Mouse (Mus musculus) left cerebral cortex, postnatal 36 days (tissue): Measurements from ENCODE around the gene Stk32b. TPM values are rescaled to one million over a fixed set of nuclear protein-coding genes. Genes with fewer than 3 reads are reported as not detected.

Source experiments
- DNase-seq, 2 experiments: peaks; one replicate each; pipeline ENCODE4 v3.0.0; 2021 to 2022; ENCODE audit warnings: low spot score in 2 of 2, mixed read lengths in 1 of 2
- intact Hi-C: fragments of 180-260 bp; cut with DNase I; formaldehyde crosslinking; loops from one replicate; pipeline ENCODE4 v1.15.1; 2025
- total RNA-seq, 2 experiments: library from RNA; stranded (reverse); gene quantifications; 2 replicates each; pipeline ENCODE4 v1.2.3; 2021

Gene Stk32b
- total RNA-seq, 2 experiments from 2014 or later = 1.4 to 2.3 TPM

DNA sequence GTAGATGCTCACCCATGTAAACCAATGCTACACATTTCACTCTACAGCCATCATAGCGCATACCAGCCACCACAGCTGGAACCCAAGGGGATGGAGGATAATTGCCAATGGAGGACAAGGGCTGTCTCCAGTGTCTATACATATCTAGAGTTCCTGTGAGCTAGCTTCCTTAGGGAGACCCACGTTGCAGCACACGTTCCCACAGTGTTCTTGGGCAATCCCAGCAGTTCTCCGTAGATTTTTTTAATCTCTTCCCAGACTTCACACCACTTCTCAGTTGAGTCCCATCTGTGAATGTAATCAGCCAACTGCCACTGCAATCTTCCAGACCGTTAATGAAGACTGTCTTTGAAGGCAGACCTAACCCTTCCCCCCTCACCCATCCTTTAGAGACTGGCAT lies 165.3 kb downstream of the Stk32b start:
- DNase-seq = no peak
- intact Hi-C loops = no loop called here

DNA sequence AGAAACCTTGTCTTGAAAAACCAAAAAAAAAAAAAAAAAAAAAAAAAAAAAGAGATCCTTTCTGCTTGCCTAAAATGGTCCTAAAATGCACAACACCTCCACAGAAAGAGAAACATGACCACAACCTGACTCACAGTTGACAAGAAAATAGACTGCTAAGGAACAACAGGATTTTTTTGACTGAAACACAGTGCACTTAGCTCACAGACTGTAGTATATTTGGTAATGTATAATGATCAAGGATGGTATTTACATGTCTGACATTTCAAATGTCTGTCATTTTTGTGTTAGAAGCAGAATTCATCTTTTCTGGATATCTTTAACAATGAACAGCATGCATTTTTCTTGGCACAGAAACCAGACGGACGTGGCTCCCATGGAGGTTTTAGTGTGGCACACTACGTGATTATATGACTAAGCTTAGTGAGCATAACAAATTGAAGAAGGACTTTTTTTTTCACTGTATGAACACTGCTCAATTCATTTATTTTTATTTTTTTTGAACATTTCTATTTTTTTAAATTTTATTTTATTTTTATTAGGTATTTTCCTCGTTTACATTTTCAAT lies 181.2 kb downstream of the Stk32b start:
- intact Hi-C loops = no loop called here

DNA sequence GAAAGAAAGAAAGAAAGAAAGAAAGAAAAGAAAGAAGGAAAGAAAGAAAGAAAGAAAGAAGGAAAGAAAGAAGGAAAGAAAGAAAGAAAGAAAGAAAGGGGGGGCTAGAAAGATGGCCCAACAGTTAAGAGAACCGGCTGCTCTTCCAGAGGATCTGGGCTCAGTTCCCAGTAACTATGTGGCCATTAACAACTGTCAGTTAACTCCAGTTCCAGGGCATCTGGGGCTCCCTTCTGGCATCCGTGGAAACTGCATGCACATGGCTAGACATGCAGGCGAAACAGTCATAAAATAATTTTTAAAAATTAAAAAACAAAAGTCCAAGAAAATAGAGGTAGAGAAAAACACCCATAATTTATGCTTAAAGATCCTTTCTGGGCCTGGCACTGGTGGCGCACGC lies 181.7 kb downstream of the Stk32b start:
- intact Hi-C loops = no loop called here
- no peak for DNase-seq

More for the DNA sequence above, 181.2 kb downstream of the Stk32b start:
- DNase-seq = no peak

DNA sequence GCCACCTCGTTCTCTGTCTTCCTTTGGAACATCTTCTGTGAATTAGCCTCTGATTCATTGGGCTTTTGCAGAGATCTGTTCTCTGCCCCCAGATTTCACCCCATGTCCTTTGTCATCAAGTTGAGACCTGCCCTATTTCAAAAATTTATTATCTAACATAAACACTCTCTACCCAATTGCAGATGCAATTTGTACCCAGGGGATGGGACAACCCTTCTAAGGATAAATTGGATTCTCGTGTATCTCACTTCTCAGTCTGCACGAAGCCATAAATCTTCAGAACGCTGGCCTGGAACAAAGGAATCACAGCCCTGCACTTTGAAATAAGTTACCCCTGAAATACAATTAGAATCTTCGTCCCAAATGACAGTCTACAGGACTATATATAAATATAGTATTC lies 191.6 kb downstream of the Stk32b start:
- no peak for DNase-seq
- intact Hi-C loops = no loop called here

DNA sequence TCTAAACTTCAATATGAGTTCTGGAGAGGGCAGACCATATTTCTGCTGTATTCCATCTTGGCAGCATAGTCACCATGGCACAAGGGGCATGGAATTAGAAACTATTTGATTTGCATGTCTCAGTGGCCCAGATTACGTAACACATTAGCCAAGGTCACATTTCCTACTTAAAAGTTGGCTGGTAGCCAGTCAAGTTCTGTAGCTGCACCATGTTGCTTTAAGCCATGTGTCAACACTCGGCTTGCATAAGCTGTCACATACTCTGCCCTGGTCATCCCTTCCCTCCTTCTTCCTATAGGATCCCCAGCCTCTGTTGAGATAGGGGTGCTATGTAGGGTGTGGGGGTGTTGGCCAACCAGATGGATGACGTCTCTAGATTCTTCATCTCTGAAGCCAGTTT lies 196.5 kb downstream of the Stk32b start:
- intact Hi-C loops = no loop called here
- no peak for DNase-seq

DNA sequence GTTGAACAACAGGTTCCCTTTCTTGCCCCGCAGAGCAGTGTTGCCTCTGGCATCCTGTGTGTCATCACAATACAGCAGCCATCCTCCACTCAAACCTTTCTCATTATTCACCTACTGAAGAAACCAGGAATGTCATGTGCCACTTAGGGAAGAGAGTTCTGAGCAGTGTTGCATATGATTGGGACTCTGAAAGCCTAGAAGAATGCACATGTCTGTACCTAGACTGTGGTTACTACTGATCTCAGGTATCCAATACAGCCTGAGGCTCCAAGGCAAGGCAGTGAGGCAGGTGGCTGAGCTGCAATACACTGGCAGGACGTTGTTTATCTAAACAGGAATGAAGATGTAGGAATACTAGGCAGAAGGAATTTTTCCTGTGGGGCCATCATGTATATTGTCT lies 204.5 kb downstream of the Stk32b start:
- DNase-seq = no peak
- intact Hi-C loops = no loop called here

DNA sequence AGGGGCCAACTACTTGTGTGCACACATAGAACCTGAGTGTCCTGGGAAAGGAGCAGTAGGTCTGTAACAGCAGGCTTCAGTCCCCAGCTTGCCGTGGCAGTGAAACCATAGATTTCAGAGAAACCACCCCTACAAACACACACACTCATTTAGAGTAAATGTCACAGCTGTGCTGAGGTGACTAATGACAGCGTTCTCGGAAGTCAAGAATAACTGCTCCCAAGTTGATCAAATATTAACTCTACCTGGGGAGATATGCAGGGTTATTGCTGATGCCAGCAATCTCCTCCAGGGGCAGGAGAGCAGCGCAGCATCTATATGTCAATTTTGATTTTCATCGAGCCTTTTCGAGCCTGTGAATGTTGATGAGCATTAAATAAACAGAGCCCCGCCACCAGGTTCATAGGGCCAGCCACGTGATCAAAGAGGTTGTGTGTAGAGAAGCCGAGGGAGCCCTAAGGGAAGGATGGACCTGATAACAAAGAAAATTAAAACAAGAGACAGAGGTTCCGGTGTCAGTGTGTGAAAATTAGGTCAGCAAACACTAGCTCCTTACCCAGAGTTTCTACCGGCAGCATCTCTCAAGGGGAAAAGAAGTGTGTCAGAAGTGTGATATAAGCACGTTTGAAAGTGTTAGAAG lies 210.0 kb downstream of the Stk32b start:
- intact Hi-C loops = no loop called here
- DNase-seq = no peak

DNA sequence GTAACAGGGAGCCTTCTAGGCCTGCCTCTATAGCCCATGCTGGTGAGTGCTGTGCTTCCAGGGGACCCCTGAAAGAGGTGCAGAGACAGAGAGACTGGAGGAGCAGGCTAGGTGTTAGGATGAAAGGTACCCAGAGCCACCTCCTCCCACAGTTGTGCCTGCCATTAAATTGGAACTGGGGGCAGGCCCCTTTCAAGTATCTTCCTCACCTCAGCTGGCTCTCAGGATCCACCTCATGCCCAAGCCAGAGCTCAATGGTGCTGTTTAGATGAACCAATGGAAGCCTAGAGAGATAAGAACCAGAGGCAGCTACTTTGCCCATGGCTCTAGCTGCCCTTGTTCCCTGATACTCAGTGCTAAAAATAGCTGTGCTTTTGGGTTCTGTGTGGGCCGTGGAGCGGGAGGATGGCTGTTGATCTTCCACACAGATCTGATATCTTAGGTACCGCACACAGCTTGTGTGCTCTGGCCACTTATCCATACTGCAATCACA lies 221.9 kb downstream of the Stk32b start:
- intact Hi-C loops = no loop called here
- no peak for DNase-seq

DNA sequence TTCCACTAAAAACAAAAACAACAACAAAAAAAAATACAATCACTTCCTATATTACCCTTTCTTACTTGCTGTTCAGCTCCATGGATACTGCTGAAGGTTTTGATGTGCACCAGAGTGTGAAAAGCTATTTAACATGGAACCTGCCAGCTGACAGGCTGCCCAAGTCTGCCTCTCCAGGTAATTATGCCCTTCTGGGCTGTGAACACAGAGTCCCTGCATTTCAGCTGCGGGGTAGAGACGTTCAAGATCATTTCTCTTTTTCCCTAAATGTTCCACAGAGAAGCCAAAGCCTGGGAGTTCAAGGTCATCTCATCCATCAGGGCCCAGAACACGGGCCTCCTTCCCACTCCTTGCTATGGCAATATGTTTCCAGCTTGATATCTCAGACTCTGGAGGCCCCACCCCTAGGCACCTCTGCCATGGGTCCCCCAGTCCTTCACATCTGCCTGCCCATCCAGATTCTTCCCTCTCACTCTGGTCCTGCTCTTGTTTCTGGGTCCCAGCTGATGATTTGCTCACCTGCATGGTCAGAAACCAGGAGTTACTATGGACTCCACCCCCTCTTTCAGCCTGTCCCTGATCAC lies 244.9 kb downstream of the Stk32b start:
- no peak for DNase-seq
- intact Hi-C loops = no loop called here

DNA sequence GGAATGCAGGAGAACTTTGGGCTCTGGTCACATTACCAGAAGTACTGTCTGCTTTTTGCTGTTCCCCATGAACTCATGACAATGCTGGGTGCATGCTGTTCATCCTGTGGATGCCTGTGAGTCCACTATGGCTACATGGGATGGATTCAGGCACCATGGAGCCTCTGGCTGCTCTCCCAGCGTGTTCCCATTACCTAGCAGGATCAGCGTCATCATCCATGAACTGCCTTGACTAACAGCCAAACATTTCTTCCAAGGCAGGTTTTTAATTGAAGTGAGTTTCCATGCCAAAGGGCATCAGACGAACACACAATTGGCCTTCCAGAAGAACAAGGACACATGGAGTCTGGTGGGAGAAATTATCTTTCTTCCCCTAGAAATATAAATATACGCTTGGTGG lies 245.4 kb downstream of the Stk32b start:
- DNase-seq = no peak
- intact Hi-C loops = no loop called here

DNA sequence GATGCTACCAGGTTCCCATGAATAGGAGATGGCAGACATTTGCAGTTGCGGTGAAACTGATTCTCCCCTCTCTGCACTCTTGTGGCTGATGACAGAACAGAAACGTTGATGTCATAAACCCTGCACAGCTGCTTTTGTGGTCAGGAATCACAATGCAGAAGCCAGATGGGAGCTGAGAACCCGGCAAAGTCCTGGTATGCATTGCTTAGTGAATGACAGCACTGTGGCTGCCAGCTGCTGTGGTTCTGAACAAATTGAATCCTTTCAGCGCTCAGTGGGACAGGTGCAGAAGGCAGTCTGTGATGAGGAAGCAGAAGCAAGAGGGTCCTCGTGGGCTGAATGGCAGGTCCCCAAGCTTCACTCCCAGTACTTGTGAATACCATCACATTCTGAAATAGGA lies 247.9 kb downstream of the Stk32b start:
- intact Hi-C loops = no loop called here
- DNase-seq = no peak

DNA sequence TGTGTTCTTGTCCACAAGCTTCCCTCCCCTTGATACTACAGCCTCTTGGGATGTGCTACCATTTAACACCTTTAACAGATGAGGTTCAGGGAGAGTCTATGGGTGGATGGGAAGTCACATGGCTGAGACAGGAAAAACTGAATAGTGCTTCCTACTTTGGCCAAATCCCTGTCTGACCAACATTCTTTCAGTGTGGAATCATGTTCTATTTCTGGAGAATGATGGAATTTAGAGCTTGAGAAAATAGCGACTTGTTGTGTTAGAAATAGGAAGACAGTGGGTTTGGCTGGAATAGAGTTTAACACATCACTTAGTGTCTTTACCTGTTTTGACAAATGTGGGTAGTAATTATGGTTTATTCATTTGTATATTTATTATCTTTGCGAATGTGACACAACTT lies 249.3 kb downstream of the Stk32b start:
- DNase-seq = no peak
- intact Hi-C loops = no loop called here

DNA sequence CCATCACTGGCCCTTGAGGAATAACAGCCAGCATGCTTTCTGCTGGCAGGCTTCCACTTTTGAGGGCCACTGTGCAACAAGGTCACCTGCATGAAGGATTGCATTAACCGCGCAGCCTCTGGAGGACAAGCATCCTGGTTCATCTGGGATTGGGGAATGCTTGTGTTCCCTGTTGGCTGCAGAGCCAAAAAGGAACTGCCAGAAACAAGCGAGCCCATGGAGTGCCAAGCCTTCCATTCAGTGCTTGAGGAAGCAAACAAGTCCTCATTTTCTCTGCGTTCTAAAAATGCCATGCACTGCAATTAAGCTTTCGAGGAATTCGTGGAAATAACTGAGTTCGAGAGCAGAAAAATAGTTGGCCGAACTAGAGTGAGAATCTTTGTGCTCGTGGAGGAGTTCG lies 251.5 kb downstream of the Stk32b start:
- DNase-seq = no peak
- intact Hi-C loops = no loop called here

DNA sequence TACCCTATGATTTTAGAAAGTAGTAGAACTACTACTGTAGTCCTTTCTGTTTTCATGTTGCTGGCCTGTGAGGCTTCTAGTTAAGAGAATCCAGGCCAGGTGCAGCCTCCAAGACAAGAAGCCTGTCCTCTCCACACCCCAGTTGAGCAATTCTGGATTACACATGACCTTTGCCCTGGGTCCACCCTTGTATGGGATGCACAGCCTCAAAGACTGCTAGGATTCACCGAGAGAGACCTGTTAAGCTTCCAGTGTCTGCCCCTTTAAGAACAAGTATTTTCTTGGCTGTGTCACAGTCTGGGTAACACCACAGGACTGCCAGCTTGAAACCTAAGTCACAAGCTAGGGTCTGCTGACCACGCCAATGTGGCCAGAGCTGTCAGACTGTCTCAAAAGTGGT lies 258.7 kb downstream of the Stk32b start:
- no peak for DNase-seq
- intact Hi-C loops = no loop called here

DNA sequence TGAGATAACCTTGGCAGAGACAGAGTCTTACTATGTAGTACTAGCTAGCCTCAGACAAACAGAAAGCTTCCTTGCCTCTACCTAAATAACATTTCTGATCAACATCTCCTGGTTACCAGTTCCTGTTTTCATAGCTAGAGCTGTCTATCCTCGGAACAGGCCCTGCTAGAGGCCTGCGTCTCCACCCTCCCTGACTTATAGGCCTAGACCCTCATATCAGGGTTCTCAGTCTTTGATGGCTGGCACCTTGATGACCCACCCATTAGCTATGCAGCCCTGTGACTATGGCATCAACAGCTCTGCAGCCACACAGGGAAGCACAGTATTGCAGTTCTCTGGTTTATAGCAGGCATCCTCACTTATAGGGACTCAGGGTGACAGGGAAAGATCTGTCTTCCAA lies 259.1 kb downstream of the Stk32b start:
- intact Hi-C loops = no loop called here
- DNase-seq = no peak

DNA sequence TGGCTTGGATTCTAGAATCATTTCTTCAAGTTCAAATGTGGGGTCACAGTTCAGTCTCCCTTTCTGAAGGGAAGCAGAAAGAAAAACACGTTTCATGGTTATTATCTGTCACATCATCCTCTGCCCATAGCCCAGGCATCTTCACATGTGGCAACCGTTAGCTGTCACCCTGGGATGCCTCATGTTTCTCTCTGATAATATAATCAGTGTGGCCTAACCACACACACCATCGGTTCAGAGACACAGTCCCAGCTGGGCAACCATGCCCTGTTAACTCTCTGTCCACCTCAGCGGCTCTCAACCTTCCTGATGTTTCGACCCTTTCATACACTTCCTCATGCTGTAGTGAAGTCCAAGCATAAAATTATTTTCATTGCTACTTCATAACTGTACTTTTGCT lies 259.8 kb downstream of the Stk32b start:
- no peak for DNase-seq
- intact Hi-C loops = no loop called here

DNA sequence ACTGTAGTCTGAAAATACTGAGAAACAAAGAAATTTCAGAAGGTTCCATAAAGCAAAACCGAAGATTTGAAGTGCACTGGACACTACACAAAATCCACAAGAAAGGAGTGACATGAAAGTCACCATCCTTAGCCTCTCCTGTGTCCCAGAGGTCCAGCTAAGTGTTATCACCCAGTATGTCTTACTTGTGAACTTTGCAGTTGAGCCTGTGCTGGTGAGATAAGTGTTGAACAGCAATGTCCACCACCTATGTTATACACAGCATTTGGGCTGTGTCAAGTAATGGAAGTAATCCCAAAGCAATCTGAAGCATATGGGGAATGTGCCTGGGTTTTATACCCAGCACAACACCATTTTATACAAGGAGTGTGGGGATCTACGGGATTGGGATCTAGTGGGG lies 260.4 kb downstream of the Stk32b start:
- intact Hi-C loops = no loop called here
- no peak for DNase-seq

DNA sequence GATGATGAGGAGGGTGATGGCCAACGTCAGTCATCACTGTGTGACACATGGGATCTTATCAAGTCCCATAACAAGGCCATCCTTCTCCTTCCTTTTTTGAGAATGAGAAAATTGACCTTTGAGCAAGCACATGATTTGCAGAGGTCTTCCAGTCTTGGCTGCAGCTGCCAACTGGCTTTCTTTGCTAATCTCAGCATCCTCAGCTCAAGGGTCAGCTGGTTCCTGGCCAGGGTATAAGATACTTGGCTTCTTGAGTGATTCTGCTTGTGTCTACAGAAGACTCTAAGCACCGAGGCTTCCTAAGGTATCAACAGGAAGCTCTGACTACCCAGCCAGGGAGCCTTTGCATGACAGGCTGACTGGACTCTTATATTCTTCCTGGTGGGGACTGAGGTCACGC lies 269.4 kb downstream of the Stk32b start:
- no peak for DNase-seq
- intact Hi-C loops = no loop called here

DNA sequence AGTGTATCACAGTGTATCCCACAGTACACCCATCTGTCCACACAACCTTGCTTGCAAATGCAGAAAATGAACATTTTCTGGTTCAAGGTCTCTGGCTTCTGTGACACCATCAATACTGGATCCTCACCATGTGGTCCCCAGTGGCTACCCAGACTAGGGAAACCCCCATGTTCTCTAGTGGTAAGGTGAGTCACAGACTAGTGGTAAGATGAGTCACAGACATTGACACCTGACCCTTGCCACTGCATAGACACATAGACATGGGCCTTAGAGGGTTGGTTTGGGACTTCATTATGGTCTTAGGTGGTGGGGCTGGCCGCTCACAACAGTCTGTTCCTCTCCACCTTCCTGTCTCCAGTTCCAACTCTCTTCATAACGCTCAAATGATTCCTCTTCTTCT lies 274.2 kb downstream of the Stk32b start:
- intact Hi-C loops = no loop called here
- no peak for DNase-seq

DNA sequence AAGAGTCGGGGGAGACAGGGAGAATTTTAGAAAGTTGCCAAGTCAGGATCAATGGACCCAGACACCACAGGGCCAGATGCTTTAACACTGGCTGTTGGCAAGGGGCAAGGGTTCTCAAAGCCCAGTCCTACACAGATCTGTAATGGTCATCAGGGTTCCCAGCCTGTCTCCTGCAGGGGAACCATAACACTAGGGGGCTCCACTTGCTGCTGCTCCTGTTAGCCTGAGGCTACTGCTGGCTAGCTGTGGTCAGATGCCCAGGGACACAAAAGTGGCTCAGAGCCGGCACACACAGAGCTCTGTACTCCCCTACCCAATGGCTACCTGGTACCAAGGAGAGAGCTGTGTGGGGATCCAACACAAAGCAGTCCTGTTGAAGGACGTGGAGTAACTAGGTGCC lies 281.6 kb downstream of the Stk32b start:
- intact Hi-C loops = no loop called here
- DNase-seq = no peak

DNA sequence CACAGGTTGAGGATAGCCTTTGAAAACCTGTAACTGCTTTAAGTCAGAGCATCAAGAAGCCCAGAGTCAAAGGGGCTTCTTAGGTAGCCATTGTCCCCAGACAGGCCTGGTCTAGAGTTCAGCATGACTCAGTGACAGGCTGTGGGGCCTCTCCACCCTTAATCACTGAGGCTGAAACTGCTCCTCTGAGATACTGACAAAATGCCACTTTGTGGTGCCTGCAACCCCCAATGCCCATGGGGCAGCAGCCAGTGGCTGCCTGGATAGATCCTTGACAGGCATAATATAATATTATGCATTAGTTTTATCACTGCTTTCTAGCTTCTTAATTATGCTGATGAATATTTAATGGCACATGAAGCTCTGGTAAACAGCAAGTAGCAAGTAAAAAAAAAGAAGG lies 289.8 kb downstream of the Stk32b start:
- intact Hi-C loops = loop anchor here (10.0 kb wide), 1 partner anchor 288 kb away; the partner anchor contains the start of gene Stk32b
- no peak for DNase-seq
